Mouse (Mus musculus) hindbrain, embryonic 11.5 days (tissue): ENCODE results near the gene Eml6. TPM values are rescaled to one million over a fixed set of nuclear protein-coding genes. Genes with fewer than 3 reads are reported as not detected.
"Not testable (repeated sequence)": the region's sequence is repeated elsewhere in the genome, so short reads cannot be mapped to it uniquely, and the experiment has no call there.

Experiments used
- ATAC-seq: fragments of 200-750 bp; cut with Nextera tagmentation; 2 replicates; pipeline ENCODE4 v1.8.0; 2017; ENCODE audit warnings: mild to moderate bottlenecking, moderate TSS enrichment, moderate library complexity; ENCODE audit not compliant: low FRiP score
- DNase-seq: peaks from one replicate; pipeline ENCODE4 v3.0.0-alpha.2; 2015; ENCODE audit warnings: low spot score
- H3K27ac ChIP-seq: fragments of 300-500 bp; sonication (generic); 2 replicates; pipeline ENCODE4 v1.5.1; 2014; ENCODE audit warnings: mild to moderate bottlenecking, low read depth, low read length
- H3K27me3 ChIP-seq: fragments of 300-500 bp; sonication (generic); 2 replicates; pipeline ENCODE4 v1.6.1; 2014; ENCODE audit warnings: mild to moderate bottlenecking, low read length, moderate library complexity, mixed read lengths; ENCODE audit not compliant: control insufficient read depth, insufficient read depth
- H3K36me3 ChIP-seq: fragments of 300-500 bp; sonication (generic); 2 replicates; pipeline ENCODE4 v1.6.1; 2014; ENCODE audit warnings: mild to moderate bottlenecking, low read length, moderate library complexity, mixed read lengths; ENCODE audit not compliant: control insufficient read depth, insufficient read depth
- H3K4me1 ChIP-seq: fragments of 300-500 bp; sonication (generic); replicated peaks from 2 replicates; pipeline ENCODE4 v1.6.1; 2014; ENCODE audit warnings: low read length, mixed read lengths; ENCODE audit not compliant: control insufficient read depth, insufficient read depth
- H3K4me2 ChIP-seq: fragments of 300-500 bp; sonication (generic); replicated peaks from 2 replicates; pipeline ENCODE4 v1.6.1; 2014; ENCODE audit warnings: mild to moderate bottlenecking, low read depth, low read length
- H3K4me3 ChIP-seq: fragments of 300-500 bp; sonication (generic); 2 replicates; pipeline ENCODE4 v1.5.1; 2014; ENCODE audit warnings: low read depth, low read length
- H3K9ac ChIP-seq: fragments of 300-500 bp; sonication (generic); 2 replicates; pipeline ENCODE4 v1.6.1; 2014; ENCODE audit warnings: low read depth, low read length
- H3K9me3 ChIP-seq: fragments of 300-500 bp; sonication (generic); 2 replicates; pipeline ENCODE4 v1.6.1; 2016; ENCODE audit warnings: low read length; ENCODE audit not compliant: control insufficient read depth
- WGBS: fragments of 180-500 bp; shearing (Covaris S2); extraction: QIAGEN DNeasy Blood & Tissue Kit; methylation state at CpG from one replicate; pipeline ENCODE4 v1.1.7; 2014; 5-methylcytosine and 5-hydroxymethylcytosine counted together
- polyA plus RNA-seq: library from polyadenylated mRNA; unstranded; fragments of >200 nt; fragmentation: Nextera tagmentation; extraction: Ambion mirVana; gene quantifications from 2 replicates; pipeline ENCODE4 v1.2.1, GENCODE M21; 2014

The Eml6 gene
- polyA plus RNA-seq, 1 experiment from 2014 or later = 1.0 TPM

- not testable (repeated sequence) for H3K4me2 ChIP-seq, H3K27me3 ChIP-seq, DNase-seq, H3K9me3 ChIP-seq, H3K36me3 ChIP-seq, H3K4me3 ChIP-seq, H3K9ac ChIP-seq, H3K4me1 ChIP-seq, H3K27ac ChIP-seq, ATAC-seq
- 88% methylated on average over 5 of the region's 5 CpGs for WGBS
Observed at GRCm38 (mm10) chr11:29756007-29756406, 269.8 kb downstream of the Eml6 start.

- WGBS = 89% methylated on average over 14 of the region's 14 CpGs
Observed at GRCm38 (mm10) chr11:29751648-29752611, 273.9 kb downstream of the Eml6 start.

GRCm38 (mm10) chr11:29751013-29751412 lies 274.8 kb downstream of the Eml6 start:
- Histone ChIP-seq H3K4me1 (no peaks in the 10 kb centered on the region), H3K4me3 (no peak overlapping the region), H3K27ac (no peak overlapping the region), H3K9me3 (no peaks in the 10 kb centered on the region), H3K36me3 (peaks cover 5% of the 10 kb centered on the region; the same call in 1 of the 2 replicates), H3K9ac (no peak overlapping the region), H3K27me3 (no peaks in the 10 kb centered on the region), H3K4me2 (no peak overlapping the region)
- DNase-seq (no peak), ATAC-seq (no peak)
- 88% methylated on average over 2 of the region's 2 CpGs for WGBS

More at GRCm38 (mm10) chr11:29751648-29752611, 273.9 kb downstream of the Eml6 start:
- Histone ChIP-seq H3K27ac (no peak overlapping the region), H3K4me2 (no peak overlapping the region), H3K4me1 (no peaks in the 10 kb centered on the region), H3K9ac (no peak overlapping the region), H3K27me3 (no peaks in the 10 kb centered on the region), H3K4me3 (no peak overlapping the region), H3K9me3 (no peaks in the 10 kb centered on the region), H3K36me3 (no peaks in the 10 kb centered on the region; the same call in 1 of the 2 replicates)
- DNase-seq = no peak
- no peak for ATAC-seq

GRCm38 (mm10) chr11:29749468-29749829 lies 276.4 kb downstream of the Eml6 start:
- peaks cover 5% of the 10 kb centered on the region; the same call in 1 of the 2 replicates for H3K36me3 ChIP-seq
- DNase-seq (no peak), ATAC-seq (no peak)
- no peaks in the 10 kb centered on the region for H3K9me3 ChIP-seq
- H3K4me2 ChIP-seq = no peak overlapping the region
- H3K27ac ChIP-seq = no peak overlapping the region
- no peak overlapping the region for H3K4me3 ChIP-seq
- no peaks in the 10 kb centered on the region for H3K4me1 ChIP-seq
- H3K9ac ChIP-seq = no peak overlapping the region
- no peaks in the 10 kb centered on the region for H3K27me3 ChIP-seq
- WGBS = 100% methylated on average over 1 of the region's 1 CpGs

GRCm38 (mm10) chr11:29748750-29749467 lies 276.9 kb downstream of the Eml6 start:
- Histone ChIP-seq H3K27ac (no peak overlapping the region), H3K4me3 (no peak overlapping the region), H3K9ac (no peak overlapping the region), H3K9me3 (no peaks in the 10 kb centered on the region), H3K4me1 (no peaks in the 10 kb centered on the region), H3K4me2 (no peak overlapping the region), H3K27me3 (no peaks in the 10 kb centered on the region), H3K36me3 (peaks cover 5% of the 10 kb centered on the region; the same call in 1 of the 2 replicates)
- WGBS = 93% methylated on average over 8 of the region's 8 CpGs
- DNase-seq = no peak
- no peak for ATAC-seq

- Histone ChIP-seq H3K9ac (no peak overlapping the region), H3K4me3 (no peak overlapping the region), H3K4me2 (no peak overlapping the region), H3K9me3 (no peaks in the 10 kb centered on the region), H3K27ac (no peak overlapping the region), H3K36me3 (peaks cover 5% of the 10 kb centered on the region; the same call in 1 of the 2 replicates), H3K4me1 (no peaks in the 10 kb centered on the region), H3K27me3 (no peaks in the 10 kb centered on the region)
- ATAC-seq (no peak), DNase-seq (no peak)
- WGBS = 85% methylated on average over 1 of the region's 1 CpGs
Observed at GRCm38 (mm10) chr11:29747881-29748280, 278.0 kb downstream of the Eml6 start.

DNA sequence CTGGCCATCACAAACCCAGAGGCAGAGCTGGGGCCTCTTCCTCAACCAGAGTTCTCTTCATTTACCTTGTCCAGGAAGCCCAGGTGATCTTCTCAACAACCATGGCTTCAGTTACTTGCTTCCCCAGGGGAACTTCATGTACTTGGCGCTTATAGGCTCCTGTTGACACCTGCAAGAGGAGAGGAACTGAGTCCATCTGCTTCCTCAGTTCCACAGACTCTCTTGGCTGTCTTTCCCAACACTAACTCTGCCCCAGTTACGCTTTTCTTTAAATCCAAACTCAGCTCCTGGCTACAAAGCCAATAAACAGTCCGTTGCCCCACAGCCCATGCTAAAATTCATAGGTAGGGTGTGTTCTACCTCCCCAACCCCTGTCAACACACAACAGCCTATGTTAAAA lies 278.5 kb downstream of the Eml6 start:
- H3K4me1 ChIP-seq = no peaks in the 10 kb centered on the region
- H3K4me3 ChIP-seq = no peak overlapping the region
- DNase-seq (no peak), ATAC-seq (no peak)
- H3K4me2 ChIP-seq = no peak overlapping the region
- 96% methylated on average over 3 of the region's 3 CpGs for WGBS
- H3K27me3 ChIP-seq = no peaks in the 10 kb centered on the region
- no peak overlapping the region for H3K27ac ChIP-seq
- no peak overlapping the region for H3K9ac ChIP-seq
- no peaks in the 10 kb centered on the region for H3K9me3 ChIP-seq
- peaks cover 5% of the 10 kb centered on the region; the same call in 1 of the 2 replicates for H3K36me3 ChIP-seq

DNA sequence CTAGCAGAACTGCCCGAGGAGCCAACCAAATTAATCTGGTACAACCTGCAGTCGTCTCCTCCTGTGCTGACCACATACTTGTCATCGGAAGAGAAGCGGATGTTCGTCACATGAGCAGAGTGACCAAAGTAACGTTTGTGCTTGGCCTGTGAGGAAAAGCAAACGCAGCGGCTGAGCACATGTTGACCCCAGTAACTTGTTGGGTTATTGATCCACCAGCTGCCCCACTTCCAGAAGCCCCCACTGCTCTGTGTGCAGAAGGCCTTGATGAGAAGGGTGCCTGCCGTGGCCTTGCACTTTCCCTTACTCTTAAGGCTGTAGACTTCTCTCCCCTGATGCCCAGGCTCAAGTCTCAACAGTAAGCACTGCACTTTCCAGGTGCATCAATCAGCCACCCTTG lies 279.6 kb downstream of the Eml6 start:
- Histone ChIP-seq H3K27me3 (no peaks in the 10 kb centered on the region), H3K4me2 (no peak overlapping the region), H3K9ac (no peak overlapping the region), H3K27ac (no peak overlapping the region), H3K36me3 (peaks cover 5% of the 10 kb centered on the region; the same call in 1 of the 2 replicates), H3K4me3 (no peak overlapping the region), H3K4me1 (no peaks in the 10 kb centered on the region), H3K9me3 (no peaks in the 10 kb centered on the region)
- DNase-seq (no peak), ATAC-seq (no peak)
- 92% methylated on average over 9 of the region's 9 CpGs for WGBS
